Comparison of ENCODE assay signal across 8 mouse cellular contexts in the genomic region with DNA sequence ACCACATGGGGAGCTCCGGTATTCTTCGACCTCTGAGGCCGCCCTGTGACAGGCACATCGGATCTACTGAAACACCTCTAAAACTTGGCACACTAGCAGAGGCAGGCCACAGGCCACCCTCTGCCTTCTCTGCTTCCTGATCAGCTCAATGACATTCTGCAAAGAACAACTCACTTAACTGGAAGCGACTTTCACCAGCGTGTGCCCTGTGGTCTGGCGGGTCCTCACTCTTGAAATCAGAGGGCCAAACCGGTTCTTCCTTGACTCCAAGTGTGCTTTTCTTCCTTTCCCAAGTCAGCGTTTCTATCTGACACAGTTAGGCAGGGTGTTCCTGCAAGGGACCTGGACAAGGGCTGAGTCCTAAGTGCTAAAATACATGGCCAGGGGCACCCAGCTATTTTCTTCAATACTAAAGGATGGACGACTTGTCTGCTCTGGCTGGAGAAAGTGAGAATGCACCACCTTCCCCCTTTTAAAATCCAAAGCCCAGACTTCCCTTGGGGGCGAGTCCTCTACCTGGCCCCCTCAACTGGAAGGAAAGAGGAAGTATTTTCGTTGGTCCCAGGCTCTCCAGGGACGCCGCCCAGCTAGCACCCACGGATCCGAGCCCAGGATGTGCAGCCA. TPM values are rescaled to one million over a fixed set of nuclear protein-coding genes. Genes with fewer than 3 reads are reported as not detected.
A peak's percentile ranks its signal among the peaks of the same experiment; 100 is the strongest.
DNase-seq lines count a peak whose midpoint lies in the region; ATAC-seq and TF ChIP-seq lines count a peak whose summit lies in the region.

No protein-coding gene starts in this region.

- H3K79me3 ChIP-seq in C2C12 (ENCODE audit: low read depth): peaks cover 17% of the 10 kb centered on the region

- 0 out of 2 replicates have a peak, but pooled peaks cover 2% of the 10 kb centered on the region for H3K9me3 ChIP-seq in forebrain, embryonic 10.5 days
- H3K9me3 ChIP-seq in neural tube, embryonic 12.5 days: 0 out of 2 replicates have a peak, but pooled peaks cover 2% of the 10 kb centered on the region

- peak overlapping the region; percentile 92 for H3K4me3 ChIP-seq in gastrocnemius, adult 2 months
- peak overlapping the region; percentile 83 for H3K4me3 ChIP-seq in C2C12 (ENCODE audit: insufficient read depth, poor library complexity, severe bottlenecking)
- H3K4me3 ChIP-seq in forebrain, embryonic 10.5 days: peak overlapping the region; percentile 90
- H3K4me3 ChIP-seq in neural tube, embryonic 12.5 days: peak overlapping the region; percentile 82

- intact Hi-C loops in gastrocnemius, adult 2 months (cut with DNase I): no loop called here

- H3K4me1 ChIP-seq in forebrain, embryonic 10.5 days: peaks cover 35% of the 10 kb centered on the region
- H3K4me1 ChIP-seq in neural tube, embryonic 12.5 days: peaks cover 8% of the 10 kb centered on the region

- no peaks in the 10 kb centered on the region for H3K27me3 ChIP-seq in C2C12 (ENCODE audit: control insufficient read depth, insufficient read depth, insufficient read length)
- H3K27me3 ChIP-seq in forebrain, embryonic 10.5 days (ENCODE audit: poor library complexity, severe bottlenecking): peaks cover 45% of the 10 kb centered on the region
- H3K27me3 ChIP-seq in neural tube, embryonic 12.5 days (replicated peaks): peaks cover 13% of the 10 kb centered on the region

- TF ChIP-seq CTCF in gastrocnemius, adult 2 months (IDR thresholded peaks at IDR 0.05): no peak
- no peak for TF ChIP-seq CTCF in C2C12 (IDR thresholded peaks at IDR 0.05; ENCODE audit: control insufficient read depth, insufficient read depth, insufficient read length)

- peak overlapping the region; percentile 77 for H3K27ac ChIP-seq in gastrocnemius, adult 2 months
- H3K27ac ChIP-seq in forebrain, embryonic 10.5 days: peak overlapping the region; percentile 86
- H3K27ac ChIP-seq in neural tube, embryonic 12.5 days: no peak overlapping the region

- peaks cover 3% of the 10 kb centered on the region for H3K36me3 ChIP-seq in C2C12 (ENCODE audit: control insufficient read depth, insufficient read depth)
- no peaks in the 10 kb centered on the region for H3K36me3 ChIP-seq in forebrain, embryonic 10.5 days (replicated peaks)
- H3K36me3 ChIP-seq in neural tube, embryonic 12.5 days: no peaks in the 10 kb centered on the region

- 11% methylated on average over 16 of the region's 16 CpGs for WGBS in forebrain, embryonic 10.5 days
- WGBS in neural tube, embryonic 12.5 days: 14% methylated on average over 16 of the region's 16 CpGs

- H3K79me2 ChIP-seq in C2C12 (ENCODE audit: control insufficient read depth, insufficient read depth): peaks cover 42% of the 10 kb centered on the region

- ATAC-seq in neural tube, embryonic 12.5 days (ENCODE audit: low FRiP score, low read depth): peak; percentile 17; the same call in 1 of the 2 replicates

- H3K9ac ChIP-seq in neural tube, embryonic 12.5 days: peak overlapping the region; percentile 87

- peak overlapping the region; percentile 0 for H3ac ChIP-seq in C2C12 (ENCODE audit: control insufficient read depth, insufficient read length, low read depth)

- DNase-seq in gastrocnemius, adult 2 months: no peak
- no peak for DNase-seq in gastrocnemius, postnatal 4 days (ENCODE audit: low spot score in 2 of 2)
- no peak for DNase-seq in forebrain, embryonic 10.5 days (ENCODE audit: extremely low spot score, low spot score)
- peak; percentile 26 to 27 for DNase-seq in kidney, postnatal 36 days
- no peak for DNase-seq in c-Kit-positive CD71-positive TER-119-positive erythroid progenitor cells, embryonic 14.5 days (ENCODE audit: low spot score)
- no peak for DNase-seq in spleen, adult 18-20 months

- peak overlapping the region; percentile 96 for H3K4me2 ChIP-seq in neural tube, embryonic 12.5 days (replicated peaks)

TF ChIP-seq in C2C12, 6 proteins besides CTCF, POLR2A, EP300 and RAD21:
- TF ChIP-seq MAX (IDR thresholded peaks at IDR 0.05): no peak
- TF ChIP-seq FOSL1 (IDR thresholded peaks at IDR 0.05; ENCODE audit: insufficient read depth, low read length, poor library complexity, severe bottlenecking): no peak
- TF ChIP-seq MYOD1 (IDR thresholded peaks at IDR 0.05; ENCODE audit: control insufficient read depth, insufficient read length, low read depth): no peak
- no peak for TF ChIP-seq MYOG (IDR thresholded peaks at IDR 0.05; ENCODE audit: control insufficient read depth, extremely low read depth, insufficient read length)
- no peak for TF ChIP-seq USF1 (IDR thresholded peaks at IDR 0.05; ENCODE audit: low read depth)
- no peak for TF ChIP-seq CEBPB (IDR thresholded peaks at IDR 0.05; ENCODE audit: low read depth)

RNA-seq across cellular contexts. Expression of gene Retreg1, which starts 0.4 kb away (rescaled TPM):
- 100 to 1,000 TPM; 170 to 181 TPM for total RNA-seq in gastrocnemius, adult 2 months (2021)
- 100 to 1,000 TPM; 101 to 102 TPM for total RNA-seq in gastrocnemius, postnatal 4 days (2021)
- 32.8 TPM for polyA plus RNA-seq in C2C12 (2012; fragmentation: generic; extraction: Trizol)
- 1.6 and 1.8 TPM in 2 replicates for polyA plus RNA-seq in forebrain, embryonic 10.5 days (2016; fragmentation: Nextera tagmentation; extraction: Ambion mirVana)
- 6.3 and 7.1 TPM in 2 replicates for polyA plus RNA-seq in neural tube, embryonic 12.5 days (2016; fragmentation: Nextera tagmentation; extraction: Ambion mirVana)

Comparison
In these comparisons a context has a peak if more than half of its experiments do, and no peak if none do; other contexts are left out.
1. DNase-seq: peak in kidney, postnatal 36 days (2 of 2); none in gastrocnemius, adult 2 months (single experiment), gastrocnemius, postnatal 4 days (0 of 2), forebrain, embryonic 10.5 days (single experiment), c-Kit-positive CD71-positive TER-119-positive erythroid progenitor cells, embryonic 14.5 days (single experiment) and spleen, adult 18-20 months (0 of 2).
2. Peak in every context shown above with its lines, with median percentiles within 50 percentile points of each other: H3K4me3 ChIP-seq.